Mouse (Mus musculus) lung, postnatal 0 days (tissue): ENCODE measurements around the gene Ror1. TPM values are rescaled to one million over a fixed set of nuclear protein-coding genes. Genes with fewer than 3 reads are reported as not detected.

ENCODE experiments used
- ATAC-seq: fragments of 200-750 bp; cut with Nextera tagmentation; 2 replicates; pipeline ENCODE4 v1.8.0; 2017; ENCODE audit warnings: moderate library complexity
- DNase-seq: peaks from one replicate; pipeline ENCODE4 v3.0.0-alpha.2; 2016; ENCODE audit warnings: low spot score
- H3K27ac ChIP-seq: fragments of 300-500 bp; sonication (generic); 2 replicates; pipeline ENCODE4 v1.5.1; 2014; ENCODE audit warnings: antibody characterized with exemption, mild to moderate bottlenecking, low read length, mixed read lengths
- H3K27me3 ChIP-seq: fragments of 300-500 bp; sonication (generic); replicated peaks from 2 replicates; pipeline ENCODE4 v1.6.1; 2014; ENCODE audit warnings: low read length, mixed read lengths; ENCODE audit not compliant: insufficient read depth
- H3K36me3 ChIP-seq: fragments of 300-500 bp; sonication (generic); 2 replicates; pipeline ENCODE4 v1.6.1; 2014; ENCODE audit warnings: low read length, mixed read lengths; ENCODE audit not compliant: insufficient read depth
- H3K4me1 ChIP-seq: fragments of 300-500 bp; sonication (generic); 2 replicates; pipeline ENCODE4 v1.6.1; 2014; ENCODE audit warnings: antibody characterized with exemption, low read depth, low read length, mixed read lengths; ENCODE audit not compliant: insufficient read depth
- H3K4me2 ChIP-seq: fragments of 300-500 bp; sonication (generic); replicated peaks from 2 replicates; pipeline ENCODE4 v1.6.1; 2014; ENCODE audit warnings: low read depth, mild to moderate bottlenecking, low read length, moderate library complexity, mixed read lengths
- H3K4me3 ChIP-seq: fragments of 300-500 bp; sonication (generic); 2 replicates; pipeline ENCODE4 v1.5.1; 2014; ENCODE audit warnings: low read depth, low read length
- H3K9ac ChIP-seq: fragments of 300-500 bp; sonication (generic); replicated peaks from 2 replicates; pipeline ENCODE4 v1.6.1; 2014; ENCODE audit warnings: low read depth, mild to moderate bottlenecking
- H3K9me3 ChIP-seq: fragments of 300-500 bp; sonication (generic); 2 replicates; pipeline ENCODE4 v1.6.1; 2016; ENCODE audit warnings: low read length, mixed read lengths
- CTCF ChIP-seq: IDR thresholded peaks from 2 replicates; pipeline ENCODE4 v1.5.1; 2016; ENCODE audit warnings: antibody characterized with exemption, mild to moderate bottlenecking
- EP300 ChIP-seq: IDR thresholded peaks from 2 replicates; pipeline ENCODE4 v1.6.1; 2016; ENCODE audit warnings: antibody characterized with exemption, mild to moderate bottlenecking, control low read depth
- WGBS: fragments of 180-500 bp; shearing (Covaris S2); extraction: QIAGEN DNeasy Blood & Tissue Kit; methylation state at CpG from one replicate; pipeline ENCODE4 v1.1.7; 2014; 5-methylcytosine and 5-hydroxymethylcytosine counted together
- polyA plus RNA-seq: library from polyadenylated mRNA; unstranded; fragments of >200 nt; fragmentation: Nextera tagmentation; extraction: Ambion mirVana; gene quantifications from 2 replicates; pipeline ENCODE4 v1.2.1, GENCODE M21; 2015

The Ror1 gene
- polyA plus RNA-seq, 1 experiment from 2014 or later: 6.2 TPM

- Histone ChIP-seq H3K4me3 (no peak overlapping the region), H3K4me1 (no peaks in the 10 kb centered on the region), H3K27ac (no peak overlapping the region), H3K9me3 (no peaks in the 10 kb centered on the region), H3K36me3 (no peaks in the 10 kb centered on the region), H3K9ac (no peak overlapping the region), H3K4me2 (no peak overlapping the region), H3K27me3 (no peaks in the 10 kb centered on the region)
- DNase-seq (no peak), ATAC-seq (no peak)
- 53% methylated on average over 5 of the region's 5 CpGs for WGBS
- TF ChIP-seq EP300 (no peak), CTCF (no peak)
Measured at GRCm38 (mm10) chr4:100355566-100355965, 260.0 kb downstream of the Ror1 start.

DNA sequence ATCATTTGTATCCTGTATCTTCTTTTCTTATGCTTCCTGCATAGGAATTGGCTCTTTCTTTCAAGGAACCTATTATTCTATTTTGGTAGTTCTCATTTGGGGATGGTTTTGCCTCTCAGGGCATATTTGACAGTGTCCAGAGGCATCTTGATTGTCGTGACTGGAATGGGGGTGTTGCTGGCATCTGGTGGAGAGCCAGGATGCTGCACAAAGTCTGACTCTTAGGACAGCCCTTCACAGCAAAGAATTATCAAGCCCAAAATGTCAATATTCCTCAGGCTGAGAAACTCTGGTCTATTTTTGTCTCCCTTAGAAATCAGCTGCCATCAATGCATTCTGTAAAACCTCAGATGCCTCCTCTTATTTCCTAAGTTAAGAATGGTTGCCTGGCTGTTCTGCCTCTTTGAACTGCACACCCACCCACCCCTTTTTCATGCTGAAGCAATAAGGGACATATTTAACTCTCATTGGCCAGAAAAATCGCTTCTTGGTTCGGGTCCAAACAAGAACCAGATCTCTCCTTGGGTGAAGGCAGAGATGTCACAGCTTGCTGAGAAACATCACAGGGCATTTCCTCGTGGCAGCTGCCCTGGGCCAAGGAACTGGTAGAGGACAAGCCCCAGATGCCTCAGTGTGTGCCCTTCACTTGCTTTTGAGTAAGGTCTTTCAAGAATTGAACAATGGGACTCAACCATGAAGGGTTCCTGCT lies 262.4 kb downstream of the Ror1 start:
- DNase-seq: peak; percentile 81
- Histone ChIP-seq H3K9ac (no peak overlapping the region), H3K27ac (no peak overlapping the region), H3K4me3 (no peak overlapping the region), H3K9me3 (no peaks in the 10 kb centered on the region), H3K27me3 (no peaks in the 10 kb centered on the region), H3K36me3 (no peaks in the 10 kb centered on the region), H3K4me1 (no peaks in the 10 kb centered on the region), H3K4me2 (no peak overlapping the region)
- ATAC-seq: peak; percentile 80
- TF ChIP-seq CTCF: peak; percentile 42
- TF ChIP-seq EP300: peak; percentile 53
- 61% methylated on average over 4 of the region's 4 CpGs for WGBS

- Histone ChIP-seq H3K4me3 (no peak overlapping the region), H3K9me3 (no peaks in the 10 kb centered on the region), H3K27me3 (no peaks in the 10 kb centered on the region), H3K36me3 (no peaks in the 10 kb centered on the region), H3K27ac (no peak overlapping the region), H3K4me2 (no peak overlapping the region), H3K9ac (no peak overlapping the region), H3K4me1 (no peaks in the 10 kb centered on the region)
- ATAC-seq (no peak), DNase-seq (no peak)
- WGBS: 83% methylated on average over 7 of the region's 7 CpGs
- no peak for TF ChIP-seq EP300
- TF ChIP-seq CTCF: no peak
Measured at GRCm38 (mm10) chr4:100363666-100364065, 268.1 kb downstream of the Ror1 start.

DNA sequence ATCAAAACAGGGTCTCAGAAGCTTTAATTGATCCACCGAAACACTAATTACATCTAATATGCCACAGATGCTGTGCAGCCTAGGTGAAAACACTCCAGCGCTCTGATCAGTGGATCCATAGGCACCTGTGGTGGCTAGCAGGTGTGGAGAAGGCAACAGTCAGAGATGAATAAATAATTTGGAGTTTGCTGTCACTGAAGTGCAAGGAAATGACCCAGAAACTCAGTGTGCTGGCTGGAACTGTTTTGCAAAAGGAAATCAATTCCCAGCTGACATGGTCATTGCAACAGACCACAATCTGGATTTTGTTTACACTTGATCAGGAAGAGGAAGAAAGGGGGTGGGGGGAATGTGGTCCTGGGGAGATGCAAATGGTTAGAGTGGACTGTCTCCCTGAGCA lies 273.1 kb downstream of the Ror1 start:
- H3K4me2 ChIP-seq: no peak overlapping the region
- H3K9ac ChIP-seq: no peak overlapping the region
- 71% methylated on average over 2 of the region's 2 CpGs for WGBS
- ATAC-seq (no peak), DNase-seq (peak; percentile 35)
- no peaks in the 10 kb centered on the region for H3K36me3 ChIP-seq
- H3K27me3 ChIP-seq: no peaks in the 10 kb centered on the region
- no peaks in the 10 kb centered on the region for H3K9me3 ChIP-seq
- no peak overlapping the region for H3K4me3 ChIP-seq
- peaks cover 5% of the 10 kb centered on the region; the same call in 1 of the 2 replicates for H3K4me1 ChIP-seq
- no peak overlapping the region for H3K27ac ChIP-seq
- TF ChIP-seq EP300 (no peak), CTCF (no peak)

GRCm38 (mm10) chr4:100369541-100370174 lies 274.1 kb downstream of the Ror1 start:
- H3K9me3 ChIP-seq: no peaks in the 10 kb centered on the region
- ATAC-seq: no peak
- peaks cover 5% of the 10 kb centered on the region; the same call in 1 of the 2 replicates for H3K4me1 ChIP-seq
- no peaks in the 10 kb centered on the region for H3K36me3 ChIP-seq
- H3K27me3 ChIP-seq: no peaks in the 10 kb centered on the region
- no peak overlapping the region for H3K4me2 ChIP-seq
- no peak overlapping the region for H3K27ac ChIP-seq
- H3K9ac ChIP-seq: no peak overlapping the region
- H3K4me3 ChIP-seq: no peak overlapping the region
- TF ChIP-seq EP300: no peak
- no peak for DNase-seq
- 86% methylated on average over 7 of the region's 7 CpGs for WGBS

DNA sequence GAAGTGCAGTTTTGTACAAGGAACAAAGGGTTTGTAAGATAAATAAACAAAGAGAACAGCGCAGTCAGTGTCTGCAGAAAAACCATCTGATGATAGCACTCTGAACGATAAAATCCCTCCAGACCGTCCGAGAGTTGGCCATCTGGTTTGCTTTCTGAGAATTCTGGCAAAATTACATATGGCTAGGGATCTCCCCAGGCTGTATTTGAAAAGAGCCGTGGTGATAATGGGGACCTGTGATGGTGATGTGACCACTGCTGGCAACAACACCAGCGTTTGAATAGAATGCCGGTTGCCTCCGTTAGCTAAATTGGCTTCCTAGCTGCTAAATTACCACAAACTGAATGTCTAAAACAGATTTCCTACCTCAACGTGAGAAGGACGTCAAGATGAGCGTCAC lies 277.2 kb downstream of the Ror1 start:
- Histone ChIP-seq H3K27me3 (no peaks in the 10 kb centered on the region), H3K9me3 (no peaks in the 10 kb centered on the region), H3K9ac (no peak overlapping the region), H3K4me3 (no peak overlapping the region), H3K27ac (no peak overlapping the region), H3K36me3 (no peaks in the 10 kb centered on the region), H3K4me2 (peak overlapping the region; percentile 2; the same call in 1 of the 2 replicates), H3K4me1 (peaks cover 5% of the 10 kb centered on the region; the same call in 1 of the 2 replicates)
- ATAC-seq (no peak), DNase-seq (no peak)
- TF ChIP-seq EP300 (no peak), CTCF (no peak)
- WGBS: 32% methylated on average over 11 of the region's 11 CpGs
